Mouse (Mus musculus) mouse embryonic stem cell (cell line): ENCODE results near the gene Fam84b.
"Not testable (repeated sequence)": the region's sequence is repeated elsewhere in the genome, so short reads cannot be mapped to it uniquely, and the experiment has no call there.

Experiments
- in situ Hi-C, 2 experiments: fragments of 300-500 bp; cut with MboI; formaldehyde crosslinking; loops; 1 replicate in 1 of 2; 3 replicates in 1 of 2; pipeline ENCODE4 v1.14.3; 2019 to 2020; ENCODE audit warnings: low sequenced_read_pairs in 2 of 2, low pct_unique_long_range_greater_than_20kb in 1 of 2, mixed read lengths in 1 of 2; ENCODE audit not compliant: unreplicated experiment in 1 of 2

Gene Fam84b

GRCm38 (mm10) chr15:60853231-60853999 lies at the start of gene Fam84b:
Fam84b (minus strand) TSS chr15:60853778.
- in situ Hi-C loops = no loop called here

- in situ Hi-C loops = no loop called here
Measured at GRCm38 (mm10) chr15:60898187-60898965, 44.8 kb upstream of the Fam84b start.

- in situ Hi-C loops = no loop called here
Measured at GRCm38 (mm10) chr15:60896040-60896439, 42.5 kb upstream of the Fam84b start.

- in situ Hi-C loops = no loop called here
Measured at GRCm38 (mm10) chr15:60892976-60893463, 39.4 kb upstream of the Fam84b start.

GRCm38 (mm10) chr15:60888724-60889123 lies 35.1 kb upstream of the Fam84b start:
- in situ Hi-C loops = no loop called here

- in situ Hi-C loops = no loop called here
Measured at GRCm38 (mm10) chr15:60875721-60876120, 22.1 kb upstream of the Fam84b start.

- in situ Hi-C loops = no loop called here
Measured at GRCm38 (mm10) chr15:60862417-60862816, 8.8 kb upstream of the Fam84b start.

GRCm38 (mm10) chr15:60855112-60855511 lies 1.5 kb upstream of the Fam84b start:
- in situ Hi-C loops = no loop called here

GRCm38 (mm10) chr15:60854151-60854550 lies 573 bp upstream of the Fam84b start:
- in situ Hi-C loops = no loop called here

GRCm38 (mm10) chr15:60848630-60849029 lies 4.9 kb downstream of the Fam84b start:
- in situ Hi-C loops = no loop called here

- in situ Hi-C loops = no loop called here
Measured at GRCm38 (mm10) chr15:60846291-60846690, 7.3 kb downstream of the Fam84b start.

GRCm38 (mm10) chr15:60845886-60846285 lies 7.7 kb downstream of the Fam84b start:
- in situ Hi-C loops = no loop called here

- in situ Hi-C loops = no loop called here
Measured at GRCm38 (mm10) chr15:60841785-60842184, 11.8 kb downstream of the Fam84b start.

- in situ Hi-C loops = not testable (repeated sequence)
Measured at GRCm38 (mm10) chr15:60841312-60841711, 12.3 kb downstream of the Fam84b start.

- in situ Hi-C loops = no loop called here
Measured at GRCm38 (mm10) chr15:60840296-60840670, 13.3 kb downstream of the Fam84b start.

- in situ Hi-C loops = no loop called here
Measured at GRCm38 (mm10) chr15:60839539-60840295, 13.9 kb downstream of the Fam84b start.

GRCm38 (mm10) chr15:60838135-60838534 lies 15.4 kb downstream of the Fam84b start:
- in situ Hi-C loops = no loop called here

- in situ Hi-C loops = no loop called here
Measured at GRCm38 (mm10) chr15:60837719-60838118, 15.9 kb downstream of the Fam84b start.

- in situ Hi-C loops = no loop called here
Measured at GRCm38 (mm10) chr15:60836321-60836720, 17.3 kb downstream of the Fam84b start.
